Mouse (Mus musculus) small intestine, adult 2 months (tissue): ENCODE results near the gene Gnas.

ENCODE experiments used
- CTCF ChIP-seq: fragments of 200-500 bp; IDR thresholded peaks from 2 replicates; pipeline ENCODE4 v1.5.1; 2012; ENCODE audit warnings: low read depth, mild to moderate bottlenecking, control low read depth, inconsistent platforms, low read length, moderate library complexity, mixed read lengths; ENCODE audit not compliant: insufficient replicate concordance, insufficient read length; ENCODE audit errors: extremely low read depth
- POLR2A ChIP-seq: fragments of 200-500 bp; IDR thresholded peaks from 2 replicates; pipeline ENCODE4 v1.6.1; 2012; ENCODE audit warnings: low read depth, mild to moderate bottlenecking, control low read depth, inconsistent platforms, low read length, moderate library complexity

GRCm38 (mm10) chr2:174381021-174381420 lies 96.9 kb downstream of the Gnas start:
- no peak for TF ChIP-seq CTCF
- TF ChIP-seq POLR2A, result no peak
